Mouse (Mus musculus) liver, embryonic 13.5 days (tissue): Measurements from ENCODE around the gene Egfem1. TPM values are rescaled to one million over a fixed set of nuclear protein-coding genes. Genes with fewer than 3 reads are reported as not detected.

Source experiments
- ATAC-seq: fragments of 200-750 bp; cut with Nextera tagmentation; 2 replicates; pipeline ENCODE4 v1.8.0; 2017; ENCODE audit warnings: low read depth, mild to moderate bottlenecking, moderate number of reproducible peaks, moderate library complexity
- DNase-seq: peaks from one replicate; pipeline ENCODE4 v3.0.0; 2022
- H3K27ac ChIP-seq: fragments of 300-500 bp; sonication (generic); 2 replicates; pipeline ENCODE4 v1.5.1; 2015; ENCODE audit warnings: moderate library complexity, mild to moderate bottlenecking, inconsistent platforms
- H3K27me3 ChIP-seq: fragments of 300-500 bp; sonication (generic); 2 replicates; pipeline ENCODE4 v1.6.1; 2015; ENCODE audit warnings: mild to moderate bottlenecking, inconsistent platforms
- H3K36me3 ChIP-seq: fragments of 300-500 bp; sonication (generic); 2 replicates; pipeline ENCODE4 v1.6.1; 2015; ENCODE audit warnings: mild to moderate bottlenecking, inconsistent platforms
- H3K4me1 ChIP-seq: fragments of 300-500 bp; sonication (generic); replicated peaks from 2 replicates; pipeline ENCODE4 v1.6.1; 2015; ENCODE audit warnings: inconsistent platforms
- H3K4me2 ChIP-seq: fragments of 300-500 bp; sonication (generic); 2 replicates; pipeline ENCODE4 v1.6.1; 2015; ENCODE audit warnings: inconsistent platforms, mild to moderate bottlenecking, moderate library complexity
- H3K4me3 ChIP-seq: fragments of 300-500 bp; sonication (generic); replicated peaks from 2 replicates; pipeline ENCODE4 v1.5.1; 2015; ENCODE audit warnings: mild to moderate bottlenecking, inconsistent platforms
- H3K9ac ChIP-seq: fragments of 300-500 bp; sonication (generic); 2 replicates; pipeline ENCODE4 v1.6.1; 2015; ENCODE audit warnings: mild to moderate bottlenecking, inconsistent platforms
- H3K9me3 ChIP-seq: fragments of 300-500 bp; sonication (generic); replicated peaks from 2 replicates; pipeline ENCODE4 v1.6.1; 2016; ENCODE audit warnings: inconsistent platforms
- WGBS: fragments of 180-500 bp; shearing (Covaris S2); methylation state at CpG from one replicate; pipeline ENCODE4 v1.1.7; 2015; ENCODE audit not compliant: insufficient replicate concordance; 5-methylcytosine and 5-hydroxymethylcytosine counted together
- polyA plus RNA-seq: library from polyadenylated mRNA; unstranded; fragments of >200 nt; fragmentation: Nextera tagmentation; extraction: Ambion mirVana; gene quantifications from 2 replicates; pipeline ENCODE4 v1.2.1, GENCODE M21; 2015

Gene Egfem1
- 0.06 and 0.14 TPM in 2 replicates for polyA plus RNA-seq

DNA sequence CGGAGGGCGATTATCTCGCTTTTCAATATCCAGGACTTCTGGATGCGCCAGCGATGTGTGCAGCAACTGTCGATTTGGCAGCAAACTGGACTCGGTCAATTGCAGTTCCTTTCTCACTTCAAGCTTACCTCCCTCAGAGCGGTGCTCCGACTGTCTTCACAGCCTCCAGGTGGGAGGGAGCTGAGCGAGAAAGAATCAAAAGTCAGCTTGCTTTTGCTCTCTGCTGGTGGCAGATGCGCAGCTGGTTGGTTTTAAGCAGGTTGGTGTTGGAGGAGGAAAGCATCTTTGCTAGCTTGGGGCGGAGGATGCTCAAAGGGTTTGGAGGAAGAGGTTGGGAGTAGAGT lies at the start of gene Egfem1:
Gene Egfem1, plus strand, starts transcription at position 72 of the 344 bp plus-strand sequence.
- no peak within 1 kb of the TSS for H3K27ac ChIP-seq
- peaks cover 40% of the 10 kb centered on the region for H3K27me3 ChIP-seq
- H3K4me3 ChIP-seq, result peak within 1 kb of the TSS; percentile 27
- H3K9me3 ChIP-seq, result no peaks in the 10 kb centered on the region
- DNase-seq (no peak), ATAC-seq (no peak)
- no peak within 1 kb of the TSS for H3K9ac ChIP-seq
- 8% methylated on average over 12 of the region's 12 CpGs for WGBS
- H3K36me3 ChIP-seq, result no peaks in the 10 kb centered on the region
- H3K4me1 ChIP-seq, result no peaks in the 10 kb centered on the region
- H3K4me2 ChIP-seq, result peak within 1 kb of the TSS; percentile 56

- Histone ChIP-seq H3K27me3 (no peaks in the 10 kb centered on the region), H3K9ac (no peak overlapping the region), H3K36me3 (no peaks in the 10 kb centered on the region), H3K4me1 (no peaks in the 10 kb centered on the region), H3K27ac (no peak overlapping the region), H3K4me2 (no peak overlapping the region), H3K9me3 (no peaks in the 10 kb centered on the region), H3K4me3 (no peak overlapping the region)
- 56% methylated on average over 2 of the region's 2 CpGs for WGBS
- DNase-seq (no peak), ATAC-seq (no peak)
Measured at GRCm38 (mm10) chr3:29033107-29033506, 48.7 kb upstream of the Egfem1 start.

DNA sequence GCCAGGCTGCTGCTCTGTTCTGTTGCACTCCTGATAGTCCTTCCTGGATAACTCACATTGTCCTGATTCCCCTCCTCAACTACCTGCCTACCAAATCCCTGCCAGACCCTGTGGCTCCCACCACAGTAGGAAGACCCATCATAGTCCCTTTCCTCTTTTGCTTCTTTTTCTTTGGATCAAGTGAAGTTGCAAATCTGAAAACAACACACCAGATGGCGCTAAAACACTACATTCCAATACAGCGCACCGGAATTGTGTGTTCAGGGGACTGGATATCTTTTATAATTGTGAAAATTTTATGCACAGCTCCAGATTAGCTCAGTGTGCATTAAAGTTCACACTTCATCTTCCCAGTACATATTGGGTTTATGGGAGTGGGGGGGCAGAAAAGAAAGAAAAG lies 45.7 kb upstream of the Egfem1 start:
- 0% methylated on average over 3 of the region's 3 CpGs for WGBS
- ATAC-seq (no peak), DNase-seq (no peak)
- Histone ChIP-seq H3K9me3 (no peaks in the 10 kb centered on the region), H3K27ac (no peak overlapping the region), H3K9ac (no peak overlapping the region), H3K4me1 (no peaks in the 10 kb centered on the region), H3K27me3 (no peaks in the 10 kb centered on the region), H3K4me3 (no peak overlapping the region), H3K36me3 (no peaks in the 10 kb centered on the region), H3K4me2 (no peak overlapping the region)

DNA sequence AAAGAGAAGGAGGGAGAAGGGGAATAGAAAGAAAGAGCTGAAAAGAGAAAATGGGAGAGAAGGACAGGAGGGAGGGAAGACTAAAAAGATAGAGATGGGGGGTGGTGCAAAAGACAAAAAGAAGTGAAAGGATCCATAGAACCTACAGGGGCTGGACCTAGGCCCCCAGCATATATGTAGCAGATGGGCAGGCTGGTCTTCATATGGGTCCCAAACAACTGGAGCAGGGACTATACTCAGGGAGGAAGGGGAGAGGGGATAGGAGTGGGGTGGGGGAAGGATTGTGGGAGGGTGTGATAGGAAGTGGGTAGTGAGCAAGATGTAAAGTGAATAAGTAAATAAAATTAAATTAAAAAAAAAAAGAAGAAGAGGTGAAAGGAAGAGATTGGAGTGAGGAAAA lies 45.2 kb upstream of the Egfem1 start:
- no peak for DNase-seq
- no peak overlapping the region for H3K9ac ChIP-seq
- H3K27me3 ChIP-seq, result no peaks in the 10 kb centered on the region
- H3K4me3 ChIP-seq, result no peak overlapping the region
- no peak for ATAC-seq
- no peaks in the 10 kb centered on the region for H3K36me3 ChIP-seq
- H3K4me1 ChIP-seq, result no peaks in the 10 kb centered on the region
- H3K4me2 ChIP-seq, result no peak overlapping the region
- H3K27ac ChIP-seq, result no peak overlapping the region
- no peaks in the 10 kb centered on the region for H3K9me3 ChIP-seq

DNA sequence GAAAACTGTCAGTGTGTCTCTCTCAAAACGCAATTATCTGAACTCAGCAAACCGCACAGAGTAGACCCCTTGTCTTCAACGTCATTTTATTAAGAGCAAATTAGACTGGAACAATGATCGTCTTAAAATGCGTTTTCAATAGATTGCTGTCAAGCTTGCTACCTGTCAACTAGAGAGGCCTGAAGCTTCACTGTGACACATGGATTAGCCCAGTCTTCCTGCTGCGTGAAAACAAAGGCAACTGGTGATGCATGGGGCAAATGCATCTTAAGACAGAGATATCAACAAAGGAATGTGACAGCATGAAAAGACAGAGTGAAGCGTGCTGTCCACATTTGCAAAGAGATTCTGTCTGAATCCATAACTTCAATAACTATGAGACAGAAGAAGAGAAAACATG lies 41.8 kb upstream of the Egfem1 start:
- H3K27me3 ChIP-seq, result no peaks in the 10 kb centered on the region
- 73% methylated on average over 7 of the region's 7 CpGs for WGBS
- H3K9me3 ChIP-seq, result no peaks in the 10 kb centered on the region
- H3K36me3 ChIP-seq, result no peaks in the 10 kb centered on the region
- H3K9ac ChIP-seq, result no peak overlapping the region
- DNase-seq (no peak), ATAC-seq (no peak)
- H3K4me2 ChIP-seq, result no peak overlapping the region
- H3K4me1 ChIP-seq, result no peaks in the 10 kb centered on the region
- no peak overlapping the region for H3K27ac ChIP-seq
- H3K4me3 ChIP-seq, result no peak overlapping the region

DNA sequence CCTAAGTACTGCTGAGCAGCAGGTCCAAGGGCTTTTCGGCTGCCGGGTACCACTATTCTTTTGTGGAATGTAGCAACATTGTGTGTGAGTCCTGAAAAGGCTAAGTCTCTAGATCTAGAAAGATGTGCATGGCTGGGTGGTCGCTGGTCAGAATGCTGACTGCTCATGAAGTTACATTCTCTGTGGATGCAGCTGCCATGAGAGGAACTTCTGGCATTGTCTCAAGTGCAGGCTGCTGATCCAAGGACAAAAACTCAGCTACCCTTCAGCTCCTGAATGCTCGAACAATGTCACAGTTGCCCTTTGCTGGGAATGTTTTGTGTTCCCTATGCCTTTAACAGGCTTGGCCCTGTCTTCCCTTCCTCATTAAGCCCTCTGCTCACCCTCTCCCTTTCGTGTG lies 35.5 kb upstream of the Egfem1 start:
- no peak for DNase-seq
- H3K36me3 ChIP-seq, result no peaks in the 10 kb centered on the region
- no peak overlapping the region for H3K27ac ChIP-seq
- H3K4me2 ChIP-seq, result no peak overlapping the region
- ATAC-seq, result no peak
- no peak overlapping the region for H3K9ac ChIP-seq
- H3K27me3 ChIP-seq, result no peaks in the 10 kb centered on the region
- 56% methylated on average over 5 of the region's 5 CpGs for WGBS
- H3K4me3 ChIP-seq, result no peak overlapping the region
- H3K4me1 ChIP-seq, result no peaks in the 10 kb centered on the region
- H3K9me3 ChIP-seq, result no peaks in the 10 kb centered on the region

GRCm38 (mm10) chr3:29047273-29047932 lies 34.4 kb upstream of the Egfem1 start:
- Histone ChIP-seq H3K4me3 (no peak overlapping the region), H3K4me1 (no peaks in the 10 kb centered on the region), H3K36me3 (no peaks in the 10 kb centered on the region), H3K4me2 (no peak overlapping the region), H3K27me3 (no peaks in the 10 kb centered on the region), H3K9me3 (no peaks in the 10 kb centered on the region), H3K9ac (no peak overlapping the region), H3K27ac (no peak overlapping the region)
- DNase-seq (no peak), ATAC-seq (no peak)
- WGBS, result 52% methylated on average over 14 of the region's 14 CpGs

DNA sequence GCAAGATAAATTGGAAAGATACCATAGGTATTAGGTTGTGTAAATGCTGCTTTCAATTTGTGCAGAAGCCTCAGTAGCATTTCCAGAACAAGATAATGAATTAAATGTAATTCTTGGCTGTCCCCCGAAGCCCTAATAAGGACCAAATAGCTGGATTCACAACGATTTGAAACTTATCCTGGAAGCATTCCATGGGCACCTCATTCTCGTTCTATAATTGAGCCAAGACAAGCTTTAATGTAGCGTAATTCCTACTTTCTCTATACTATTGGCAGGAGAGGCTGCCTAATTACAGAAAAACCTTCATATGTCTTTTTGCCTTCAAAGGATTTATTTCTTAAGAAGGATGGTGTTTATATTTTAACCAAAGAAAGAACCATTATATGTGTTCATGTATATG lies 18.7 kb upstream of the Egfem1 start:
- no peak for ATAC-seq
- H3K4me2 ChIP-seq, result no peak overlapping the region
- 59% methylated on average over 4 of the region's 4 CpGs for WGBS

DNA sequence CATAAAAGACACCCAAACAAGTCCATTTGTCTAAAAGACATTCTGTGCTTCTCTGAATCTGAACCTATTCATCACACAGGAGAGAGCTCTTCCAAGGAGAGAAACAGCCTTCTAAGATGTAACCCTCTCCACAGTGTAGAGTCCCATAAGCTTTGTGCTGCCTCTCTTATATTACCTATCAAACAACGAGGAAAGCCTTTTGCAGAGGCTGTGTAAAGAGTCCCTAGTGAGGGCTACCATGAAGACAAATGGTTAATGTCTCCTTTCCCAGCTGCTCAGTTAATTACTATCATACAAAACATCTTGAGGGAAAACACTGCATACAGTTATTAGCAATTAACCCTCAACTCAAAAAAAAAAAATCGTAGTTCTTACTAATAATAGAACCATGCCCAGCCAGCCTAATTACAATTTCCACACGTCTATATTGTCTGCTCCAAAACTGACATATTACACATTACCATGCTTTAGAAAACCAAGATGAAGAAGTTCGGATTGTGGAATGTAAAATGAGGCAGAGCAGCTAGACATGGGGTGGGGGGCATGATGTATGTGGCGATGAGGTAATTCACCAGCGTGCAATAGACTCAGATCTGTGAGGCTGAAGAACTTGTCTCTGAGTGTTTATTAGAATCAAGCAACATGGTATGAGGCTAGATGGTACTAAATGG lies 13.3 kb upstream of the Egfem1 start:
- Histone ChIP-seq H3K4me1 (no peaks in the 10 kb centered on the region), H3K9ac (no peak overlapping the region), H3K4me2 (no peak overlapping the region), H3K4me3 (no peak overlapping the region), H3K27ac (no peak overlapping the region), H3K9me3 (no peaks in the 10 kb centered on the region), H3K36me3 (no peaks in the 10 kb centered on the region), H3K27me3 (no peaks in the 10 kb centered on the region)
- ATAC-seq (no peak), DNase-seq (no peak)
- WGBS, result 58% methylated on average over 6 of the region's 6 CpGs

More for the DNA sequence above, 18.7 kb upstream of the Egfem1 start:
- no peak for DNase-seq
- H3K36me3 ChIP-seq, result no peaks in the 10 kb centered on the region
- H3K27me3 ChIP-seq, result no peaks in the 10 kb centered on the region
- no peaks in the 10 kb centered on the region for H3K4me1 ChIP-seq
- H3K9me3 ChIP-seq, result no peaks in the 10 kb centered on the region
- H3K9ac ChIP-seq, result no peak overlapping the region
- no peak overlapping the region for H3K27ac ChIP-seq
- H3K4me3 ChIP-seq, result no peak overlapping the region

GRCm38 (mm10) chr3:29071315-29071714 lies 10.5 kb upstream of the Egfem1 start:
- Histone ChIP-seq H3K4me1 (no peaks in the 10 kb centered on the region), H3K9ac (no peak overlapping the region), H3K36me3 (no peaks in the 10 kb centered on the region), H3K9me3 (no peaks in the 10 kb centered on the region), H3K4me2 (no peak overlapping the region), H3K27me3 (no peaks in the 10 kb centered on the region), H3K4me3 (no peak overlapping the region), H3K27ac (no peak overlapping the region)
- 22% methylated on average over 4 of the region's 4 CpGs for WGBS
- ATAC-seq, result no peak
- DNase-seq, result no peak

DNA sequence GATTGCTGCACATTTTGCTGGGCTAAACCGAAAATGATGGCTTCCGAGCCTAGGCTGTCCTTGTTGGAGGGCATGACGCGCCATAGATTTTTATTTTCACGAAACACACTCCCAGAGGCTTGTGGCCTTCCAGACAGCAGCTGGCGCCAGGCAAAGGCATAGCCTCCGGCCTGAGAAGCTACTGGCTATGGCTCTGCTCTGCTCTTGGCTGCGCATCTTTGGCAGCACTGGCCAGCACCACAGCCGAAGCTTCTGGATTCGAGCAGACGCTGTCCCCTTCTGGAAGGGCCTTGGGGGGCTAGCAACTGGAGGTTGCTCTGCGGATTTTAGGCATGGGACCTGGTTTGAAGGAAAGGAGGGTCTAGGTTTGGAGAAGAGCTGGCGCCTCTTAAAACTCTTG lies 306 bp upstream of the Egfem1 start:
- DNase-seq, result no peak
- H3K27me3 ChIP-seq, result peaks cover 40% of the 10 kb centered on the region
- no peak for ATAC-seq
- WGBS, result 26% methylated on average over 13 of the region's 13 CpGs
- no peak overlapping the region for H3K9ac ChIP-seq
- no peaks in the 10 kb centered on the region for H3K4me1 ChIP-seq
- H3K4me3 ChIP-seq, result no peak overlapping the region
- no peak overlapping the region for H3K27ac ChIP-seq
- no peaks in the 10 kb centered on the region for H3K9me3 ChIP-seq
- H3K36me3 ChIP-seq, result no peaks in the 10 kb centered on the region
- no peak overlapping the region for H3K4me2 ChIP-seq

GRCm38 (mm10) chr3:29082296-29082995 lies 623 bp downstream of the Egfem1 start:
- H3K27ac ChIP-seq, result no peak overlapping the region
- H3K4me1 ChIP-seq, result no peaks in the 10 kb centered on the region
- H3K4me3 ChIP-seq, result peak overlapping the region; percentile 27
- peak overlapping the region; percentile 56 for H3K4me2 ChIP-seq
- H3K27me3 ChIP-seq, result peaks cover 40% of the 10 kb centered on the region
- no peak overlapping the region for H3K9ac ChIP-seq
- H3K36me3 ChIP-seq, result no peaks in the 10 kb centered on the region
- no peak for ATAC-seq
- WGBS, result under 1% methylated on average over 49 of the region's 59 CpGs
- no peaks in the 10 kb centered on the region for H3K9me3 ChIP-seq
- no peak for DNase-seq
